Mouse (Mus musculus) lung, embryonic 14.5 days (tissue): ENCODE data around the gene Tmem127. TPM values are rescaled to one million over a fixed set of nuclear protein-coding genes. Genes with fewer than 3 reads are reported as not detected.
"Not testable (repeated sequence)": the region's sequence is repeated elsewhere in the genome, so short reads cannot be mapped to it uniquely, and the experiment has no call there.

Experiments
- ATAC-seq: fragments of 200-750 bp; cut with Nextera tagmentation; 2 replicates; pipeline ENCODE4 v1.8.0; 2017; ENCODE audit warnings: mild to moderate bottlenecking, moderate TSS enrichment, moderate library complexity; ENCODE audit not compliant: insufficient read depth
- DNase-seq: peaks from one replicate; pipeline ENCODE4 v3.0.0-alpha.2; 2015
- H3K27ac ChIP-seq: fragments of 300-500 bp; sonication (generic); 2 replicates; pipeline ENCODE4 v1.5.1; 2014; ENCODE audit warnings: low read depth, mild to moderate bottlenecking, moderate library complexity
- H3K27me3 ChIP-seq: fragments of 300-500 bp; sonication (generic); 2 replicates; pipeline ENCODE4 v1.6.1; 2014; ENCODE audit warnings: low read length, control low read depth; ENCODE audit not compliant: insufficient read depth
- H3K36me3 ChIP-seq: fragments of 300-500 bp; sonication (generic); 2 replicates; pipeline ENCODE4 v1.6.1; 2014; ENCODE audit warnings: control low read depth; ENCODE audit not compliant: insufficient read depth
- H3K4me1 ChIP-seq: fragments of 300-500 bp; sonication (generic); 2 replicates; pipeline ENCODE4 v1.6.1; 2014; ENCODE audit warnings: antibody characterized with exemption, control low read depth; ENCODE audit not compliant: insufficient read depth
- H3K4me2 ChIP-seq: fragments of 300-500 bp; sonication (generic); 2 replicates; pipeline ENCODE4 v1.6.1; 2014; ENCODE audit warnings: mild to moderate bottlenecking
- H3K4me3 ChIP-seq: fragments of 300-500 bp; sonication (generic); 2 replicates; pipeline ENCODE4 v1.5.1; 2014; ENCODE audit warnings: low read depth, low read length
- H3K9ac ChIP-seq: fragments of 300-500 bp; sonication (generic); 2 replicates; pipeline ENCODE4 v1.6.1; 2014
- H3K9me3 ChIP-seq: fragments of 300-500 bp; sonication (generic); 2 replicates; pipeline ENCODE4 v1.6.1; 2016; ENCODE audit warnings: low read depth, low read length, control low read depth
- CTCF ChIP-seq: IDR thresholded peaks from 2 replicates; pipeline ENCODE4 v1.5.1; 2016; ENCODE audit warnings: antibody characterized with exemption, low read depth
- WGBS: fragments of 180-500 bp; shearing (Covaris S2); extraction: QIAGEN DNeasy Blood & Tissue Kit; methylation state at CpG from one replicate; pipeline ENCODE4 v1.1.7; 2014; 5-methylcytosine and 5-hydroxymethylcytosine counted together
- polyA plus RNA-seq: library from polyadenylated mRNA; unstranded; fragments of >200 nt; fragmentation: Nextera tagmentation; extraction: Ambion mirVana; gene quantifications from 2 replicates; pipeline ENCODE4 v1.2.1, GENCODE M21; 2014

Gene Tmem127
- 22.0 and 22.6 TPM in 2 replicates for polyA plus RNA-seq

DNA sequence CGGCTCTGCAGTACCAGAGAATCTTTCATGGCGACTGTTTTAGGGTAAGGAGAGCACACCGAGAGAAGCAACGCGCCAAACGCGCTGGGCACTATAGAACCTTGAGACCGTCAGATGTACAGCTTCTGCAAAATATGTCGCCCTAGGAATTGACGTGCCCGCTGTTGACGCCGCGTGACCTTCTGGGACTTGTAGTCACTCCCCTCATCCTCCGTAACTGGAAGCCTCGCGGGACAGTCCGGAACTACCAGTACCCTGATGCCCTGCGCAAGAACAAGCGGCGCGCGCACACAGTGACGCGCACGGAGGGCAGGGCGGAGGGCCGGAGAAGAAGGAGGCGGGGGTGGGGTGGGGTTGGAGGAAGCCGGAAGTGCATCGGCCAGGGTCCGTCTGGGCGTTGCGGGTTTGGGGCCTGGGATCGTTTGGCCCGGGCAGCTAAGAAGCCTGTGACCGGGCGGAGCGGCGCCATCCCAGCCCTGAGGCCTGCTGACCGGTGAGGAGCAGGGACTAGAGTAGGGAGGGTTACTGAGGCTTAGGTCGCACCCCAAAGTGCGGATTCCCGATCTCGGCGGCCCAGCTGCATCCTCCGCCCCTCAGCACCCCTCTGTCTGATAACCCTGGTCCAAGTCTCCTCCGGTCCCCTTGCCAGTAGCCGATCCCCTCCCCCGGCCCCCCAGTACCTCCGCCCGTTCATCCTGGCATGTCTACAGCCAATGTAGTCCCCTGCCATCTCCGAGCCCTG is at the start of gene Tmem127, which contains the start of gene Ciao1:
TSS of gene Tmem127 (plus strand) at position 317 of the 742 bp plus-strand sequence.
TSS of gene Ciao1 (minus strand) at position 225 of the 742 bp plus-strand sequence.
- ATAC-seq (peak; percentile 99), DNase-seq (peak; percentile 100)
- 0 out of 2 replicates have a peak, but pooled peaks have one; percentile 16 for TF ChIP-seq CTCF
- peak within 1 kb of the TSS; percentile 69; the same call in 1 of the 2 replicates for H3K27ac ChIP-seq
- no peaks in the 10 kb centered on the region for H3K27me3 ChIP-seq
- no peaks in the 10 kb centered on the region for H3K9me3 ChIP-seq
- H3K4me1 ChIP-seq = no peaks in the 10 kb centered on the region
- under 1% methylated on average over 53 of the region's 53 CpGs for WGBS
- peak within 1 kb of the TSS; percentile 80 for H3K9ac ChIP-seq
- H3K4me2 ChIP-seq = peak within 1 kb of the TSS; percentile 96
- H3K4me3 ChIP-seq = peak within 1 kb of the TSS; percentile 79
- peaks cover 41% of the 10 kb centered on the region for H3K36me3 ChIP-seq

DNA sequence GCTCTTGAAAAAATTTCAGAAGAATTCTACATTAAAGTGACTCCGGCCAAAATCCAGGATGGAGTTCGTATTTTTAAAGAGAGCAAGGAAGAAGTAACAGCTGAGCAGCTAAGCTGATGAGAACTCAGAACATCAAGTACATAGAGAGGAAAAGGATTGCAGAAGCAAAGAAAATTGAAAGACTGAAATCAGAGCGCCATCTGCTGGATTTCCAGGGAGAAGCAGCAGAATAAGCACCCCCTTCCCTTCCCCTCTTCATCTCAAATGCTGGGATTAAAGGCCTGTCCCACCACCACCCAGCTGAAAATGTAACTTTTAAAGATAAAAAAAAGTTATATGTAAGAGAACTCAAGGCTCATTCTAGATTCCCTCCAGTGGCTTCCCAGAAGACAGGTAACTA is 42.8 kb upstream of the Tmem127 start:
- no peaks in the 10 kb centered on the region for H3K9me3 ChIP-seq
- H3K27ac ChIP-seq = no peak overlapping the region
- H3K4me3 ChIP-seq = no peak overlapping the region
- H3K9ac ChIP-seq = no peak overlapping the region
- no peaks in the 10 kb centered on the region for H3K27me3 ChIP-seq
- H3K4me2 ChIP-seq = no peak overlapping the region
- 34% methylated on average over 3 of the region's 3 CpGs for WGBS
- ATAC-seq (no peak), DNase-seq (peak; percentile 86)
- H3K36me3 ChIP-seq = peaks cover 7% of the 10 kb centered on the region; the same call in 1 of the 2 replicates
- peaks cover 7% of the 10 kb centered on the region; the same call in 1 of the 2 replicates for H3K4me1 ChIP-seq
- TF ChIP-seq CTCF = peak; percentile 80

DNA sequence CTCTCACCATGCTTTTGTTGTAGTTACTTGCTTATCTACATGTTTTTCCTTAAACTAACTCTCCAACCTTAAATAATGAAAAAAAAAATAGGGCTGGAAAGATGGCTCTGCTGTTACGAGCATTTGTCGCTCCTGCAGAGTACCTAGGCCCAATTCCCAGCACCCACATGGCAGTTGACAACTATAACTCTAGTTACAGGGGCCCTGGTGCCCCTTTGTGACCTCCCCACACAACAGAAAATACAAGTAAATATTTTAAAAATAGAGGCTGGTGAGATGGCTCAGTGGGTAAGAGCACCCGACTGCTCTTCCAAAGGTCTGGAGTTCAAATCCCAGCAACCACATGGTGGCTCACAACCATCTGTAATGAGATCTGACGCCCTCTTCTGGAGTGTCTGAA is 41.8 kb upstream of the Tmem127 start:
- not testable (repeated sequence) for H3K4me1 ChIP-seq, H3K4me2 ChIP-seq, DNase-seq, ATAC-seq, H3K27ac ChIP-seq, H3K9ac ChIP-seq, H3K9me3 ChIP-seq, H3K4me3 ChIP-seq, H3K27me3 ChIP-seq
- 85% methylated on average over 4 of the region's 4 CpGs for WGBS
- H3K36me3 ChIP-seq = peaks cover 17% of the 10 kb centered on the region

DNA sequence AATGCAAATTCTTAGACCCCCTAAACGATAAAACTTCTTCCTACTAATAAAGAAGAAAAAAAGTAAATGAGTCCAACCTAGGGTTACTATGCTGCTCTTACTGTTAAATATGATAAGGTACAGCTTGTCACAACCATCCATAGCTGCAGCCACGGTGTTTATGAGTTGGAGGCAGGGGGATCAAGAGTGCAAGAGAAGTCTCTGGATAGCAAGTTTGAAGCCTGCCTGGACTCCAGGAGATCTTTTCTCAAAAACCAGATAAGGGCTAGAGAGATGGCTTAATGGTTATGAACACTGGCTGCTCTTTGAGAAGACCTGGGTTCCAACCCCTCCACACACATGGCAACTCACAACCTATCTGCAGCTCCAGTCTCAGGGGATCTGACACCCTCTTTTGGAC is 40.8 kb upstream of the Tmem127 start:
- Histone ChIP-seq H3K27me3 (no peaks in the 10 kb centered on the region), H3K9me3 (no peaks in the 10 kb centered on the region), H3K4me3 (no peak overlapping the region), H3K9ac (no peak overlapping the region), H3K4me1 (peaks cover 7% of the 10 kb centered on the region; the same call in 1 of the 2 replicates), H3K27ac (no peak overlapping the region), H3K4me2 (peak overlapping the region; percentile 93; the same call in 1 of the 2 replicates), H3K36me3 (peaks cover 26% of the 10 kb centered on the region)
- 90% methylated on average over 2 of the region's 2 CpGs for WGBS
- no peak for ATAC-seq
- TF ChIP-seq CTCF = no peak
- no peak for DNase-seq

DNA sequence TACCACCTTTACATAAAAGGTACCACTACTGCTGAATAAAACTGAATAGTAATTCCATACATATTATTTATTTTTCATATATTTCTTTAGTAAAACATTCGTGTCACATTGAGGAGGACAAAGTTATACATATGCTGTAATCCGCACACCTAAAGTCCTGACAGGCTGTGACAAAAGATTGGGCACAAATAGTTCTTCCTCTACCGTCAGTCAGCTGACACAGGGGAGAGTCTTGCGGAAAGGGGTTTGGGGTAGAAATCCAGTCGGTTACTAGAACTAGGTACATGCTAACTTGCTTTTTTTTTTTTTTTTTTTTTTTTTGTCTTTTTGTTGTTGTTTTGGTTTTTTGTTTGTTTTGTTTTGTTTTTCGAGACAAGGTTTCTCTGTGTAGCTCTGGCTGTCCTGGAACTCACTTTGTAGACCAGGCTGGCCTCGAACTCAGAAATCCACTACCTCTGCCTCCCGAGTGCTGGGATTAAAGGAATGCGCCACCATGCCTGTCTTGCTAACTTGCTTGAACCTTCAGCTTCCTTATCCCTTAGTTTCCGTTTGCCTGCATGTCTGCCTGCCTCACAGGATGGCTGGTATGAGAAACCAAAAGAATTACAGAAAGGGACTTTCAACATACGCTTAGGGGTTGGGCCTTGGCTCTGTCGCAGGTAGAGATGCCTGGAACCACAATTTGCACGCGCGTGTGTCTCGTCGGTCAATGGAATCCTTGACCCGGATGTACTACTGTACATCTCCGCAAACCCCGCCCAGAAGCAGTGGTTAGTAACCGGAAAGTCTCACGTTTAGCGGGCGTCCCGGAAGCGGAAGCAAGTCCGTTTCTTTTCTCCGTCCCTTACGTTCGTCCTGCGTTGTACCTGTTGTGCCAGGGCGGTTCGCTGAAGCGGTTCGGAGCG is 39.9 kb upstream of the Tmem127 start, which contains the start of the genes 1810024B03Rik and Snrnp200:
TSS of gene 1810024B03Rik (minus strand) at position 734 of the 905 bp plus-strand sequence.
TSS of gene Snrnp200 (plus strand) at position 840 of the 905 bp plus-strand sequence.
- Histone ChIP-seq H3K4me1 (peaks cover 7% of the 10 kb centered on the region; the same call in 1 of the 2 replicates), H3K4me2 (peak within 1 kb of the TSS; percentile 93), H3K27me3 (no peaks in the 10 kb centered on the region), H3K9ac (peak within 1 kb of the TSS; percentile 79), H3K27ac (peak within 1 kb of the TSS; percentile 72), H3K36me3 (peaks cover 35% of the 10 kb centered on the region), H3K9me3 (no peaks in the 10 kb centered on the region), H3K4me3 (peak within 1 kb of the TSS; percentile 87)
- no peak for TF ChIP-seq CTCF
- DNase-seq = peak; percentile 99
- WGBS = 11% methylated on average over 36 of the region's 36 CpGs
- peak; percentile 98 for ATAC-seq

DNA sequence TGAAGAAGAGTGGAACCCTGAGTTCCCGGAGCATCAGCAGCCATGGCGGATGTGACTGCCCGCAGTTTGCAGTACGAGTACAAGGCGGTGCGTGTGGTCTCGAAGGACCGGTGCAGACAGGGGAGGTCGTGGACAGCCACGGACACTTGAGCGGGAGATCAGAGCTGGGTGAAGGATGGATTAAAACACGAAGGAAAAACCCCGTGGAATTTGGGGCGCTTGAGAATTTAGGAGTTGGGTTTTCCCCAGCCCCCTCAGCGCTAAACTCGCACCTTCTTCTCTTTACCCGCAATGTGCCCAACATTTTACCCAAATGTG is 39.3 kb upstream of the Tmem127 start:
- Histone ChIP-seq H3K27me3 (no peaks in the 10 kb centered on the region), H3K4me2 (peak overlapping the region; percentile 93), H3K9ac (peak overlapping the region; percentile 79), H3K36me3 (peaks cover 41% of the 10 kb centered on the region), H3K4me1 (peaks cover 7% of the 10 kb centered on the region; the same call in 1 of the 2 replicates), H3K9me3 (no peaks in the 10 kb centered on the region), H3K27ac (peak overlapping the region; percentile 72), H3K4me3 (peak overlapping the region; percentile 87)
- under 1% methylated on average over 17 of the region's 17 CpGs for WGBS
- DNase-seq (no peak), ATAC-seq (no peak)
- TF ChIP-seq CTCF = no peak

DNA sequence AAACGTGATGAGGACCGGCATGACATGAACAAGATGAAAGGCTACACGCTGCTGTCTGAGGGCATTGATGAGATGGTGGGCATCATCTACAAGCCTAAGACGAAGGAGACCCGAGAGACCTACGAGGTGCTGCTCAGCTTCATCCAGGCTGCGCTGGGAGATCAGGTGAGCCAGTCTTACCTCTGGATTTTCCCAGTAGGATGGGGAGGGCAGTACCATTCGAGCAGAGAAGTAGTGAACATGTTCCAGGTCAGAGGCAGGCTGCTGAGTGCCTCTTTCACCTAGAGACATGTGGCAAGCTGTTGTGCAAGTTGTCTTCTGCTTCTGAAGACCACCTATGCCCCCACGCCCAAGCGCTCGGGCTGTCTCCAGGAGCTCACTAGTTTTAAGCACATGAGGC is 37.0 kb upstream of the Tmem127 start:
- Histone ChIP-seq H3K27ac (no peak overlapping the region), H3K4me2 (no peak overlapping the region), H3K4me3 (no peak overlapping the region), H3K36me3 (peaks cover 64% of the 10 kb centered on the region), H3K9ac (no peak overlapping the region), H3K9me3 (no peaks in the 10 kb centered on the region), H3K4me1 (peaks cover 7% of the 10 kb centered on the region; the same call in 1 of the 2 replicates), H3K27me3 (no peaks in the 10 kb centered on the region)
- no peak for TF ChIP-seq CTCF
- DNase-seq = no peak
- ATAC-seq = no peak
- WGBS = 91% methylated on average over 11 of the region's 11 CpGs
